Mouse (Mus musculus) liver, embryonic 11.5 days (tissue): ENCODE data around the gene Tln2. TPM values are rescaled to one million over a fixed set of nuclear protein-coding genes. Genes with fewer than 3 reads are reported as not detected.

ENCODE experiments used
- ATAC-seq: fragments of 200-750 bp; cut with Nextera tagmentation; replicated peaks from 2 replicates; pipeline ENCODE4 v1.8.0; 2017; ENCODE audit warnings: moderate number of reproducible peaks, mild to moderate bottlenecking, moderate TSS enrichment, moderate library complexity; ENCODE audit not compliant: low FRiP score
- DNase-seq: peaks from one replicate; pipeline ENCODE4 v3.0.0-alpha.2; 2017; ENCODE audit warnings: low spot score
- H3K27ac ChIP-seq: fragments of 300-500 bp; sonication (generic); 2 replicates; pipeline ENCODE4 v1.5.1; 2014; ENCODE audit warnings: mild to moderate bottlenecking, low read depth, low read length, control low read depth
- H3K27me3 ChIP-seq: fragments of 300-500 bp; sonication (generic); replicated peaks from 2 replicates; pipeline ENCODE4 v1.6.1; 2014; ENCODE audit warnings: low read length, mixed read lengths; ENCODE audit not compliant: control insufficient read depth, insufficient read depth
- H3K36me3 ChIP-seq: fragments of 300-500 bp; sonication (generic); 2 replicates; pipeline ENCODE4 v1.6.1; 2014; ENCODE audit warnings: mild to moderate bottlenecking, low read length, moderate library complexity, mixed read lengths; ENCODE audit not compliant: control insufficient read depth, insufficient read depth
- H3K4me1 ChIP-seq: fragments of 300-500 bp; sonication (generic); replicated peaks from 2 replicates; pipeline ENCODE4 v1.6.1; 2014; ENCODE audit warnings: low read length, mixed read lengths; ENCODE audit not compliant: control insufficient read depth, insufficient read depth
- H3K4me2 ChIP-seq: fragments of 300-500 bp; sonication (generic); 2 replicates; pipeline ENCODE4 v1.6.1; 2014; ENCODE audit warnings: mild to moderate bottlenecking, control low read depth, moderate library complexity
- H3K4me3 ChIP-seq: fragments of 300-500 bp; sonication (generic); 2 replicates; pipeline ENCODE4 v1.5.1; 2014; ENCODE audit warnings: low read depth, low read length, control low read depth
- H3K9ac ChIP-seq: fragments of 300-500 bp; sonication (generic); 2 replicates; pipeline ENCODE4 v1.6.1; 2014; ENCODE audit warnings: low read depth, low read length, control low read depth
- H3K9me3 ChIP-seq: fragments of 300-500 bp; sonication (generic); 2 replicates; pipeline ENCODE4 v1.6.1; 2016; ENCODE audit warnings: low read length, inconsistent platforms, mixed read lengths; ENCODE audit not compliant: control insufficient read depth
- WGBS: fragments of 180-500 bp; shearing (Covaris S2); extraction: QIAGEN DNeasy Blood & Tissue Kit; methylation state at CpG from one replicate; pipeline ENCODE4 v1.1.7; 2014; 5-methylcytosine and 5-hydroxymethylcytosine counted together
- polyA plus RNA-seq: library from polyadenylated mRNA; unstranded; fragments of >200 nt; fragmentation: Nextera tagmentation; extraction: Ambion mirVana; gene quantifications from 2 replicates; pipeline ENCODE4 v1.2.1, GENCODE M21; 2014

Gene Tln2
- polyA plus RNA-seq, 1 experiment from 2014 or later: 12.7 TPM

DNA sequence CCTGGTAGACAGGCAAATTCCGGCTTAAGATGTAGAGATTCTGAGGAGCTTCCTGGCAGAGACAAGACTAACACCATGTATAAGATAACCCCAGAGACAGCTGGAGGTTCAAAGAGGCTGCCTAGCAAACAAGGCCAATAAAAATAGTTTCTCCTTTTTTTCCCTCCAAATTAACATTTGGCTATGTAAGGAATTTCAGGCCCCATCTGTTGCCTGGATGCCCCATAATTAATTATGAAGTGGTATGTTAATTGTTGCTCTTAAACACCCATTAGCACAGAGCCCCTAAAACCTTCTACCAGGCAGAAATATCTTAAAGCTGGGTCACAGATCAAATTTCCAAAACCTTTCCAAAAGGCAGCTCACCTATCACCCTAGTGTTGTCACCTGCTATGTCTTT lies 77.7 kb downstream of the Tln2 start:
- Histone ChIP-seq H3K27ac (no peak overlapping the region), H3K4me1 (0 out of 2 replicates have a peak, but pooled peaks cover 5% of the 10 kb centered on the region), H3K4me3 (no peak overlapping the region), H3K9me3 (no peaks in the 10 kb centered on the region), H3K36me3 (no peaks in the 10 kb centered on the region), H3K9ac (no peak overlapping the region), H3K4me2 (no peak overlapping the region), H3K27me3 (no peaks in the 10 kb centered on the region)
- DNase-seq: no peak
- no peak for ATAC-seq
- WGBS: 29% methylated on average over 1 of the region's 1 CpGs

DNA sequence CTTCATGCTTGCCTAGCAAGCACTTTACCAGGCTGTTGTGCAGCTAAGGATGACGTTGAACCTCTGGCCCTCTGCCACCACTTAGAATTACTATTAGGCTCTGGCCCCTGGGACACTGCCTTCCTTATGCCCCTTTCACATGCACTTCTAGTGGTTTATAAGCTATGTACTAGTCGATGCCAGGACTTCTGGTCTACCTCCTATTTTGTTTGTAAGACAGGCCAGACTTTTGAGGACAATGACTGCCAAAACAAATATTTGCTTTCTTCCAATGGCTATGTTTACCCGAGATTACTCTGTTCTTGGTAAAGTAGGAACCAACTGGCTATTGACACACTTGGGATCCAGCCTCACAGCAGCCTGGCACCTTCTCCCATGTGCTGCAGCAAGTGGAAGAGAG lies 82.1 kb downstream of the Tln2 start:
- Histone ChIP-seq H3K9me3 (no peaks in the 10 kb centered on the region), H3K27ac (no peak overlapping the region), H3K27me3 (no peaks in the 10 kb centered on the region), H3K4me1 (no peaks in the 10 kb centered on the region), H3K4me3 (no peak overlapping the region), H3K4me2 (no peak overlapping the region), H3K9ac (no peak overlapping the region), H3K36me3 (no peaks in the 10 kb centered on the region)
- DNase-seq (no peak), ATAC-seq (no peak)
- WGBS: 67% methylated on average over 3 of the region's 3 CpGs

DNA sequence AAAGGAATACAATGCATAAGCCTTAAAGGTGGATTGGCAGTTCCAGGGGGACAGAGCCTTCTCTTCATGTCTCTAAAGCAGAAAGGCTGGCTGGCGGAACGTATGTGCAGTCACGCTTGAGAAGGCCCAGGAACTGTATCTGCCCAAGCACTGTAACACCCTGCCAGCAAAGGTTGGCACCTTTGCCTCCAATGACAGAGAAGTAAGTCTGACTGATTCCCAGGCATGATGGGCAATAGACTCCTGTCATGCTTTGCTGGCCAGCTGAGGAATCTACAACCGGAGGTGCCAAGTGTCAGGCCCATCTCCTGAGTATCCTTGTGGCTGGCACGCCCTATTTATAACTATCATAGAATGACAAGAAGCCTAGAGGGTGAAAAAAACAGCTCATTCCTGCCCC lies 83.3 kb downstream of the Tln2 start:
- Histone ChIP-seq H3K27me3 (no peaks in the 10 kb centered on the region), H3K9ac (no peak overlapping the region), H3K4me1 (no peaks in the 10 kb centered on the region), H3K9me3 (no peaks in the 10 kb centered on the region), H3K27ac (no peak overlapping the region), H3K4me2 (no peak overlapping the region), H3K4me3 (no peak overlapping the region), H3K36me3 (no peaks in the 10 kb centered on the region)
- WGBS: 93% methylated on average over 5 of the region's 5 CpGs
- ATAC-seq (no peak), DNase-seq (no peak)

DNA sequence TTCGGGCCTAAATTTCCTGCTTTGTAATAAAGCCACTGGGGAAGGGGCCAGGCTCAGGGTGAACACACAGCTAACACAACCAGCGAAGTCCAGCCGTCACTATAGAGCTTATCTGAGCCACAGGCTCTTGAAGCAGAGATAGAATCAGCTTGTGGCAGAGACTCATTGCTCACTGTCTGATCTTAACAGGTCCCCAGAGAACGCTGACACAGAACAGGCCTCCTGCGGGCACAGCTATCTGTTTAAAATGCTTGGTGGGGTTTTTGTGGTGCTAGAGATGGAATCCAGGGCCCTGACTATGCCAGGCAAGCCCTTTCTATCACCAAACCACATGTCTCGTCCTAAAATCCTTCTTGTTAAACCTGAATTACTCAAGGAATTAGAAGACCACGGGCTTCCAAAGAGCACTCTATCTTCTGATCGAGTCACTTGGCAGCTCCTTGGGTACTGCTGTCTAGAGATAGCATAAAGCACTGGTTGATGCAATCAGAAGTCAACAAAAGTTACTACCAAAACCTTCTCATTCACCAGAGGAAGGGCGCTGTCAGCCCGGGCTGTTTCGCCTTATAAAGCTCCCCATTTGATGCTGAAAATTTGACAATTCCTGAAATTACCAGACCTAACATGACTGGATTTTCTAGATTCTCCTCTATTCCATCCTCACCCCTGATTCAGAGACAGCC lies 95.9 kb downstream of the Tln2 start:
- Histone ChIP-seq H3K4me3 (no peak overlapping the region), H3K9me3 (no peaks in the 10 kb centered on the region), H3K4me1 (peaks cover 4% of the 10 kb centered on the region; the same call in 1 of the 2 replicates), H3K27ac (no peak overlapping the region), H3K4me2 (no peak overlapping the region), H3K27me3 (no peaks in the 10 kb centered on the region), H3K36me3 (no peaks in the 10 kb centered on the region), H3K9ac (no peak overlapping the region)
- DNase-seq: no peak
- 37% methylated on average over 11 of the region's 11 CpGs for WGBS
- no peak for ATAC-seq

DNA sequence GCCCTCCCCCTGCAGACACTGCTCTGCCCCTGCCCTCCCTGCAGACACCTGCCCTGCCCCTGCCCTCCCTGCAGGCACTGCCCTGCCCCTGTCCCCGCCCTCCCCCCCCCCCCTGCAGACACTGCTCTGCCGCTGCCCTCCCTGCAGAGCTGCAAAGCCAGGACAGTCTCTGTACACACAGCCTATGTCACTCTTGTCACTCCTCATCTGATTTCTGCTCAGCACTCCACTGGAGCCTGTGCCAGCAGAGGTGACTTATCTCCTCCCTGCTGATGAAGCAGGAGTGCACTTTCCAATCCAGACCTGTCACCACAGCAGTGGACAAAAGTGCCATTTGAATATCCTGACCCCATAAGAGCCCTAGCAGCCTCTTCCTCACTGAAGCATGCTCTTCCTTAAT lies 118.0 kb downstream of the Tln2 start:
- Histone ChIP-seq H3K9ac (no peak overlapping the region), H3K27ac (no peak overlapping the region), H3K4me1 (no peaks in the 10 kb centered on the region), H3K9me3 (no peaks in the 10 kb centered on the region), H3K4me2 (no peak overlapping the region), H3K36me3 (no peaks in the 10 kb centered on the region), H3K27me3 (no peaks in the 10 kb centered on the region), H3K4me3 (no peak overlapping the region)
- ATAC-seq (no peak), DNase-seq (no peak)
- WGBS: 25% methylated on average over 1 of the region's 2 CpGs

DNA sequence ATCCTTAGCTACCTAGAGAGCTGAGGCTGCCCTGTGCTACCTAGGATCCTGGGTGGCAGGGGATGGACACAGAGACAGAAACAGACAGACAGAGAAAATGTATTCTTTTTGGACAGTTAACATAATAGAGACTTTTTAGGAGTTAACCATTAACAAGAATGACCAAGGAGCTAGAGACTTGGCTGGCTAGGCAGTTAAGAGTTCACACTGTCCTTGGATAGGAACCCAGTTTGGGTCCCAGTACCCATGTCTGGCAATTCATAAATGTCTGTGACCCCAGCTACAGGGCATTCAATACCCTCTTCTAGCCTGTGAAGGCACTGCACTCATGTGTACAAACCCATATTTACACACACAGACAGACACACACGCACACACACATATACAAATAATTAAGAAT lies 122.0 kb downstream of the Tln2 start:
- H3K4me2 ChIP-seq: no peak overlapping the region
- ATAC-seq (no peak), DNase-seq (no peak)
- H3K27me3 ChIP-seq: no peaks in the 10 kb centered on the region
- no peak overlapping the region for H3K4me3 ChIP-seq
- no peaks in the 10 kb centered on the region for H3K9me3 ChIP-seq
- WGBS: 87% methylated on average over 1 of the region's 1 CpGs
- no peaks in the 10 kb centered on the region for H3K4me1 ChIP-seq
- H3K36me3 ChIP-seq: no peaks in the 10 kb centered on the region
- H3K27ac ChIP-seq: no peak overlapping the region
- H3K9ac ChIP-seq: no peak overlapping the region

DNA sequence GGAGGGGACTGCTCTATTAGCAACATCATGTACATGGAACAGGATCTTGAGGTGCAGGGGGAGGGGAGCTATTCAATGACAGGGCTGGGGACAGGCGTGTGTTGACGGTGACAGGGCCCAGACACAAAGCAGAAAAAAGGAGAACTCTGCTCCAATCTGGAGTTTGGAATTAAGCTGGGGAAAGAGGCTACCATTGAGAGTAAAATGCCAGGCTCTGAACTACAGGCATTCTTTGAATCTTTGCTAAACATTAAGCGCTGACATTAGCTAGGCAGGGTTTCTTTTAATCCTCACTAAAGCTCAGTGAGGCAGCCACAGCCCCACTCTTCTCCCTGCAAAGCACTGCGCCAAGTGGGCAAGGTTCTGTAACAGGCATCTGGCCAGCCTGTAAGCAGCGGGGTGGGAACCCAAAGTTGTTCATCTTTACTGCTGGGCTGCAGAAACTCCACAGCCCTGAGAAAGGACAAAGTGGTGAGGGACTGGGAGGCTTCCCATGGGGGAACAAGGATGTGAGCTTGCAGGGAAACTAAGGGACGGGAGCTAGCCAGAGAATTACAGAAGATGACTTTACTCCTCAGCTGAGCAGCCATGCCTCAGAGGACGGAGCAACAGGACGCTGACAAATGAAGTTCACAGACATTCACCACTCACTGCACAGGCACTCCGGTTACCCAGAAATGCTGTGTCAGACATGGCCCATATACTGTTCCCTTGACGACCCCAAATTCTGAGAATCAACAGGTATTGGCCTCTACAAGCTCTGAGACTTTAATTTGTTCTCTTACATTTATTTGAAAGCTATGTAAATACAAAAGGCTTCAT lies 124.0 kb downstream of the Tln2 start:
- Histone ChIP-seq H3K36me3 (no peaks in the 10 kb centered on the region), H3K9me3 (no peaks in the 10 kb centered on the region), H3K4me2 (no peak overlapping the region), H3K4me3 (no peak overlapping the region), H3K27me3 (no peaks in the 10 kb centered on the region), H3K27ac (no peak overlapping the region), H3K9ac (no peak overlapping the region), H3K4me1 (no peaks in the 10 kb centered on the region)
- no peak for ATAC-seq
- DNase-seq: no peak
- 64% methylated on average over 10 of the region's 10 CpGs for WGBS

DNA sequence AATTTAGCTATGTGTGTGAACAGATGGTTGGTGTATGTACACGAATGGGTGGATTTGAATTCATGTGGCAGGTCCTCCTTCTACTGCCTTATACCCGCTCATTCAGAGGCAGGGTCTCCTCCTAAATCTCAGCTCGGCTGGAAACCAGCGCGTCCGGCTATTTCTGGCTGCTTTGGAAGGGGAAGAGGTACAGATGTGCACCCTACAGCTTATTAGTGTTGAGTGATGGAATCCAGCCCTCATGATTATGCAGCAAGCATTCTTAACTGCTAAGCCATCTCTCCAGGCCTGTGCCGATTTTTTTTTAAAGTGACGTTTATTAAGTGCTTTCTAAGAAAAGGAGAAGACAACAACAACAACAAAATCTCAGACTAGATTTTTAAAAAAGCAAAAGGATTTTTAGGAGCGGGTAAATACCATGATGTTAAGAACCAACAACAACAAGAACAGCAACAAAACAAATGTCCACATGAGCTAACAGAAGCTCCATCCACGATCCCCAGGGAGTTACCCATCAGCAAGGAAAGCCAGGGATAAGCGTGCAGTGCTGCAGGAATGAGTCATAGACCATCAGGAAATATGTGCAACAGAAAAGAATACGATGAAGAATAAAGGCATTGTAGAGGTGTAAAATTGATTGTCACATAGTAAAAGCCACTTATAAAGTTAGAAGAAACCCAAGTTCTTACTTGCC lies 130.2 kb downstream of the Tln2 start:
- no peaks in the 10 kb centered on the region for H3K36me3 ChIP-seq
- H3K27ac ChIP-seq: no peak overlapping the region
- ATAC-seq (no peak), DNase-seq (no peak)
- no peak overlapping the region for H3K4me3 ChIP-seq
- no peaks in the 10 kb centered on the region for H3K27me3 ChIP-seq
- H3K9ac ChIP-seq: no peak overlapping the region
- H3K4me1 ChIP-seq: no peaks in the 10 kb centered on the region
- H3K4me2 ChIP-seq: no peak overlapping the region
- 69% methylated on average over 12 of the region's 12 CpGs for whole genome bisulfite sequencing
- H3K9me3 ChIP-seq: no peaks in the 10 kb centered on the region
